Mouse (Mus musculus) cerebellum, postnatal 14 days (tissue): ENCODE data around the gene Rtp4.
A peak's percentile ranks its signal among the peaks of the same experiment; 100 is the strongest.

ENCODE experiments used
- DNase-seq, 2 experiments: peaks; one replicate each; pipeline ENCODE4 v3.0.0; 2021; ENCODE audit warnings: mixed read lengths in 2 of 2

Rtp4 gene

GRCm38 (mm10) chr16:23591119-23592105, 71.3 kb downstream of the Rtp4 start:
- no peak for DNase-seq

- no peak for DNase-seq
Observed at GRCm38 (mm10) chr16:23592501-23592900, 72.4 kb downstream of the Rtp4 start.

GRCm38 (mm10) chr16:23596696-23597095, 76.6 kb downstream of the Rtp4 start:
- DNase-seq, result no peak

GRCm38 (mm10) chr16:23597968-23598367, 77.9 kb downstream of the Rtp4 start:
- no peak for DNase-seq

GRCm38 (mm10) chr16:23606220-23606619, 86.1 kb downstream of the Rtp4 start:
- DNase-seq, result no peak

GRCm38 (mm10) chr16:23606651-23607050, 86.6 kb downstream of the Rtp4 start:
- DNase-seq, result no peak

GRCm38 (mm10) chr16:23607911-23608410, 87.9 kb downstream of the Rtp4 start:
- peak; percentile 50 to 52 for DNase-seq

GRCm38 (mm10) chr16:23609748-23610185, 89.7 kb downstream of the Rtp4 start:
- peak; percentile 74 to 79 for DNase-seq

GRCm38 (mm10) chr16:23624205-23624604, 104.1 kb downstream of the Rtp4 start:
- no peak for DNase-seq

- no peak for DNase-seq
Observed at GRCm38 (mm10) chr16:23631531-23631930, 111.4 kb downstream of the Rtp4 start.

GRCm38 (mm10) chr16:23632681-23633080, 112.6 kb downstream of the Rtp4 start:
- DNase-seq, result peak in 1 of 2 experiments; percentile 37

- DNase-seq, result no peak
Observed at GRCm38 (mm10) chr16:23653028-23653427, 132.9 kb downstream of the Rtp4 start.

GRCm38 (mm10) chr16:23653479-23653878, 133.4 kb downstream of the Rtp4 start:
- no peak for DNase-seq

GRCm38 (mm10) chr16:23659597-23660531, 139.8 kb downstream of the Rtp4 start:
- no peak for DNase-seq
